Mouse (Mus musculus): ENCODE results near the gene Pwp2. TPM values are rescaled to one million over a fixed set of nuclear protein-coding genes. Genes with fewer than 3 reads are reported as not detected.
A peak's percentile ranks its signal among the peaks of the same experiment; 100 is the strongest.

Gene Pwp2
- polyA plus RNA-seq, 1 experiment from 2014 or later, result 5.8 TPM

GRCm38 (mm10) chr10:78182321-78182720 lies 2.6 kb downstream of the Pwp2 start:
- H3K4me2 ChIP-seq (replicated peaks; ENCODE audit: low read depth, low read length), result no peak overlapping the region
- H3K4me3 ChIP-seq (ENCODE audit: low read depth, low read length), result no peak overlapping the region
- H3K27ac ChIP-seq (ENCODE audit: low read length), result no peak overlapping the region
- ATAC-seq (no peak), DNase-seq (ENCODE audit: low spot score) (no peak)
- no peaks in the 10 kb centered on the region for H3K27me3 ChIP-seq (replicated peaks; ENCODE audit: insufficient read depth, low read length)
- peaks cover 5% of the 10 kb centered on the region for H3K4me1 ChIP-seq (ENCODE audit: insufficient read depth, low read depth, low read length)
- H3K9me3 ChIP-seq (ENCODE audit: low read length), result no peaks in the 10 kb centered on the region
- no peak overlapping the region for H3K9ac ChIP-seq (replicated peaks; ENCODE audit: low read depth)
- WGBS, result 91% methylated on average over 17 of the region's 17 CpGs
- H3K36me3 ChIP-seq (ENCODE audit: insufficient read depth, low read length), result peaks cover 27% of the 10 kb centered on the region; the same call in 1 of the 2 replicates
- TF ChIP-seq CTCF (IDR thresholded peaks at IDR 0.05) (no peak), EP300 (IDR thresholded peaks at IDR 0.05) (no peak)

DNA sequence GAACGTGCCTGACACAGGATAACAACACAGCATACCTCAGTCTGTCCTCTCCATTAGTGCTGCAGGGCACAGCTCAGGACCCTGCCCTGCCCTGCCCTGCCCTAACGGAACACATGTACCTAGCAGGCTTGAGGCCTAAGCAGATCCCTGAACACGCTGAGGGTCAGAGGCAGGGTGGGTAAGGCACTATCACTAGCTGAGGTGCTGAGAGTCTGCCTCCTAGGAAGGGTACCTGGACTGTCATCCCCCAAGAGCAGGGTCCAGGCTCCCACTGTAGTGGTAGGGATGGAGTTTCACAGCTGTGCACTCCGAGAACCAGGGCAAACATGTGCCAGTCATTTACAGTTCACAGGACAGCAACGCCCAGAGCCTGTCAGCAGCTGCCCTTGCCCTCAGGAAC lies 10.5 kb downstream of the Pwp2 start:
- Histone ChIP-seq H3K4me3 (ENCODE audit: low read depth, low read length) (no peak overlapping the region), H3K9ac (replicated peaks; ENCODE audit: low read depth) (no peak overlapping the region), H3K4me2 (replicated peaks; ENCODE audit: low read depth, low read length) (no peak overlapping the region), H3K4me1 (ENCODE audit: insufficient read depth, low read depth, low read length) (no peaks in the 10 kb centered on the region), H3K27me3 (replicated peaks; ENCODE audit: insufficient read depth, low read length) (no peaks in the 10 kb centered on the region), H3K9me3 (ENCODE audit: low read length) (no peaks in the 10 kb centered on the region), H3K36me3 (ENCODE audit: insufficient read depth, low read length) (peaks cover 41% of the 10 kb centered on the region; the same call in 1 of the 2 replicates), H3K27ac (ENCODE audit: low read length) (no peak overlapping the region)
- no peak for DNase-seq (ENCODE audit: low spot score)
- WGBS, result 89% methylated on average over 5 of the region's 5 CpGs
- no peak for ATAC-seq
- TF ChIP-seq EP300 (IDR thresholded peaks at IDR 0.05), result no peak
- no peak for TF ChIP-seq CTCF (IDR thresholded peaks at IDR 0.05)

- ATAC-seq (no peak), DNase-seq (ENCODE audit: low spot score) (no peak)
- H3K27me3 ChIP-seq (replicated peaks; ENCODE audit: insufficient read depth, low read length), result no peaks in the 10 kb centered on the region
- peaks cover 8% of the 10 kb centered on the region; the same call in 1 of the 2 replicates for H3K4me1 ChIP-seq (ENCODE audit: insufficient read depth, low read depth, low read length)
- WGBS, result 87% methylated on average over 9 of the region's 9 CpGs
- H3K4me2 ChIP-seq (replicated peaks; ENCODE audit: low read depth, low read length), result no peak overlapping the region
- no peak overlapping the region for H3K27ac ChIP-seq (ENCODE audit: low read length)
- no peak overlapping the region for H3K4me3 ChIP-seq (ENCODE audit: low read depth, low read length)
- peaks cover 12% of the 10 kb centered on the region; the same call in 1 of the 2 replicates for H3K36me3 ChIP-seq (ENCODE audit: insufficient read depth, low read length)
- TF ChIP-seq CTCF (IDR thresholded peaks at IDR 0.05) (no peak), EP300 (IDR thresholded peaks at IDR 0.05) (no peak)
- H3K9ac ChIP-seq (replicated peaks; ENCODE audit: low read depth), result no peak overlapping the region
- H3K9me3 ChIP-seq (ENCODE audit: low read length), result no peaks in the 10 kb centered on the region
Observed at GRCm38 (mm10) chr10:78171581-78171980, 13.4 kb downstream of the Pwp2 start.

DNA sequence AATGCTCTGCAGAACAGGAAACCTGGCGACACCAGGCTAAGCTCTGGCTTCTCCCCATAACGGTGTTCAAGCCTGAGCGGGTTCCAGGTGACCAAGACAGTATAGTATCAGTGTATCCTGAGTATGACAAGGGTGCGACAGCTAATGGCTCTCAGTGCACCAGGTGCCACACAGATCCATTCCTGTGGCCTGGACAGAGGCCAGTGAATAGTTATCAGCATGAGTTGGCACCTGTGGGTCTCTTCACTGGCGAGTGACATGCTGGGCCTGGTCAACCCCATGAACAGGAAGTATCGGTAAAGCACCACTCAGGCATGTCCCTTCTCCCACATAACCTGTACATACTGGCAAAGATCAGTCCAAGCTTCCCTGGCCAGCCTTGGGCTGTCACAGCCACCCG lies 13.9 kb downstream of the Pwp2 start:
- Histone ChIP-seq H3K27ac (ENCODE audit: low read length) (no peak overlapping the region), H3K4me2 (replicated peaks; ENCODE audit: low read depth, low read length) (no peak overlapping the region), H3K9ac (replicated peaks; ENCODE audit: low read depth) (no peak overlapping the region), H3K27me3 (replicated peaks; ENCODE audit: insufficient read depth, low read length) (no peaks in the 10 kb centered on the region), H3K36me3 (ENCODE audit: insufficient read depth, low read length) (peaks cover 7% of the 10 kb centered on the region; the same call in 1 of the 2 replicates), H3K4me3 (ENCODE audit: low read depth, low read length) (no peak overlapping the region), H3K9me3 (ENCODE audit: low read length) (no peaks in the 10 kb centered on the region), H3K4me1 (ENCODE audit: insufficient read depth, low read depth, low read length) (peaks cover 8% of the 10 kb centered on the region; the same call in 1 of the 2 replicates)
- DNase-seq (ENCODE audit: low spot score) (no peak), ATAC-seq (no peak)
- 90% methylated on average over 7 of the region's 7 CpGs for WGBS
- no peak for TF ChIP-seq EP300 (IDR thresholded peaks at IDR 0.05)

DNA sequence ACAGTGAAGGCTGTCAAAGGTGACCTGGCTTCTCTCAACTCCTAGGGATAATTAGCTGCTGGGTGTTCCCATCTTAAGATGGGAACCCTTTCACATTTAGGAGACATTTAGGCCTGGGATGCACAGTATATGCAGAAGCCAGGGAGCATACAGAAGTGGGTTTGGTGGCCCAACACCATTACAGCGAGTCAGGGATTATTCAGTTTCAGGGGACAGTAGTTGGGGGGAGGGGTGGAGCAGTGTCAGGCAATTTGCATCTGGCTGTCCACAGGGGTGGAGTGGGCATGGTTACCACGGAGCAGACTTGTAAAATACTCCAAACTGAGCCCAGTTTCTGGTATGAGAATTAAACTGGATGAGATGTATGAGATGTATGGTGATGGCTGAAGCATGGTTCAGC lies 14.5 kb downstream of the Pwp2 start:
- no peaks in the 10 kb centered on the region for H3K9me3 ChIP-seq (ENCODE audit: low read length)
- no peak overlapping the region for H3K4me2 ChIP-seq (replicated peaks; ENCODE audit: low read depth, low read length)
- no peak overlapping the region for H3K9ac ChIP-seq (replicated peaks; ENCODE audit: low read depth)
- DNase-seq (ENCODE audit: low spot score), result no peak
- peaks cover 8% of the 10 kb centered on the region; the same call in 1 of the 2 replicates for H3K4me1 ChIP-seq (ENCODE audit: insufficient read depth, low read depth, low read length)
- no peak for ATAC-seq
- 68% methylated on average over 2 of the region's 2 CpGs for WGBS
- no peaks in the 10 kb centered on the region for H3K27me3 ChIP-seq (replicated peaks; ENCODE audit: insufficient read depth, low read length)
- no peak for TF ChIP-seq CTCF (IDR thresholded peaks at IDR 0.05)
- no peak for TF ChIP-seq EP300 (IDR thresholded peaks at IDR 0.05)
- peaks cover 9% of the 10 kb centered on the region; the same call in 1 of the 2 replicates for H3K36me3 ChIP-seq (ENCODE audit: insufficient read depth, low read length)
- H3K27ac ChIP-seq (ENCODE audit: low read length), result 0 out of 2 replicates have a peak overlapping the region, but pooled peaks have one; percentile 55
- H3K4me3 ChIP-seq (ENCODE audit: low read depth, low read length), result no peak overlapping the region

- H3K4me2 ChIP-seq (replicated peaks; ENCODE audit: low read depth, low read length), result peak within 1 kb of the TSS; percentile 78
- H3K27me3 ChIP-seq (replicated peaks; ENCODE audit: insufficient read depth, low read length), result no peaks in the 10 kb centered on the region
- ATAC-seq, result peak; percentile 99
- peaks cover 18% of the 10 kb centered on the region; the same call in 1 of the 2 replicates for H3K36me3 ChIP-seq (ENCODE audit: insufficient read depth, low read length)
- H3K4me3 ChIP-seq (ENCODE audit: low read depth, low read length), result peak within 1 kb of the TSS; percentile 61
- peak; percentile 99 for DNase-seq (ENCODE audit: low spot score)
- under 1% methylated on average over 50 of the region's 50 CpGs for WGBS
- H3K9me3 ChIP-seq (ENCODE audit: low read length), result no peaks in the 10 kb centered on the region
- peaks cover 8% of the 10 kb centered on the region; the same call in 1 of the 2 replicates for H3K4me1 ChIP-seq (ENCODE audit: insufficient read depth, low read depth, low read length)
- H3K9ac ChIP-seq (replicated peaks; ENCODE audit: low read depth), result peak within 1 kb of the TSS; percentile 50
- peak within 1 kb of the TSS; percentile 58 for H3K27ac ChIP-seq (ENCODE audit: low read length)
- no peak for TF ChIP-seq EP300 (IDR thresholded peaks at IDR 0.05)
- peak; percentile 30 for TF ChIP-seq CTCF (IDR thresholded peaks at IDR 0.05)
Observed at GRCm38 (mm10) chr10:78169281-78170042, 15.5 kb downstream of the Pwp2 start, which contains the start of gene D10Jhu81e. Gene D10Jhu81e, minus strand, starts transcription at chr10:78169782.

Measured in lung, postnatal 0 days (tissue).